ENCODE assay signal across 8 mouse cellular contexts in genomic region chr1:40465477-40466430, GRCm38 (mm10). TPM values are rescaled to one million over a fixed set of nuclear protein-coding genes. Genes with fewer than 3 reads are reported as not detected.
DNase-seq lines count a peak whose midpoint lies in the region; ATAC-seq and TF ChIP-seq lines count a peak whose summit lies in the region.

Gene Il18r1, plus strand, starts transcription at chr1:40465552.

- TF ChIP-seq CTCF in midbrain, postnatal 0 days (IDR thresholded peaks at IDR 0.05): 0 out of 2 replicates have a peak, but pooled peaks have one; percentile 7
- peak; percentile 70 for TF ChIP-seq CTCF in intestine, postnatal 0 days (IDR thresholded peaks at IDR 0.05; ENCODE audit: low read depth)
- TF ChIP-seq CTCF in lung, postnatal 0 days (IDR thresholded peaks at IDR 0.05): peak; percentile 76

- no peak within 1 kb of the TSS for H3K4me3 ChIP-seq in midbrain, postnatal 0 days (ENCODE audit: low read depth, low read length)
- H3K4me3 ChIP-seq in midbrain, embryonic 11.5 days (ENCODE audit: low read depth, low read length): no peak within 1 kb of the TSS
- peak within 1 kb of the TSS; percentile 13 for H3K4me3 ChIP-seq in intestine, postnatal 0 days (ENCODE audit: low read depth, low read length)
- H3K4me3 ChIP-seq in lung, postnatal 0 days (ENCODE audit: low read depth, low read length): peak within 1 kb of the TSS; percentile 41
- peak within 1 kb of the TSS; percentile 34 for H3K4me3 ChIP-seq in stomach, embryonic 16.5 days (replicated peaks; ENCODE audit: low read length)

- no peaks in the 10 kb centered on the region for H3K9me3 ChIP-seq in midbrain, postnatal 0 days (ENCODE audit: low read length)
- no peaks in the 10 kb centered on the region for H3K9me3 ChIP-seq in midbrain, embryonic 11.5 days (ENCODE audit: control insufficient read depth, low read length)
- H3K9me3 ChIP-seq in intestine, postnatal 0 days (ENCODE audit: control insufficient read depth): no peaks in the 10 kb centered on the region
- H3K9me3 ChIP-seq in lung, postnatal 0 days (ENCODE audit: low read length): no peaks in the 10 kb centered on the region
- H3K9me3 ChIP-seq in stomach, embryonic 16.5 days (replicated peaks; ENCODE audit: control insufficient read depth, low read length): no peaks in the 10 kb centered on the region

- DNase-seq in midbrain, postnatal 0 days (ENCODE audit: low spot score): no peak
- no peak for DNase-seq in midbrain, embryonic 11.5 days (ENCODE audit: low spot score, missing footprints)
- peak; percentile 84 for DNase-seq in lung, postnatal 0 days (ENCODE audit: low spot score)
- no peak for DNase-seq in gastrocnemius, adult 8-10 months (ENCODE audit: low spot score in 2 of 2)
- no peak for DNase-seq in right cerebral cortex, postnatal 14 days
- DNase-seq in cerebellum, adult 9-10 months: no peak

- no peaks in the 10 kb centered on the region for H3K27me3 ChIP-seq in midbrain, postnatal 0 days (ENCODE audit: insufficient read depth, low read length)
- H3K27me3 ChIP-seq in midbrain, embryonic 11.5 days (ENCODE audit: control insufficient read depth, insufficient read depth, low read length): no peaks in the 10 kb centered on the region
- no peaks in the 10 kb centered on the region for H3K27me3 ChIP-seq in intestine, postnatal 0 days (replicated peaks; ENCODE audit: control insufficient read depth, insufficient read depth, low read length)
- H3K27me3 ChIP-seq in lung, postnatal 0 days (replicated peaks; ENCODE audit: insufficient read depth, low read length): no peaks in the 10 kb centered on the region
- no peaks in the 10 kb centered on the region for H3K27me3 ChIP-seq in stomach, embryonic 16.5 days (ENCODE audit: control insufficient read depth, insufficient read depth, low read length)

- WGBS in midbrain, postnatal 0 days: 47% methylated on average over 20 of the region's 20 CpGs
- 42% methylated on average over 20 of the region's 20 CpGs for WGBS in midbrain, embryonic 11.5 days
- WGBS in intestine, postnatal 0 days: 29% methylated on average over 20 of the region's 20 CpGs
- 26% methylated on average over 20 of the region's 20 CpGs for WGBS in lung, postnatal 0 days
- 38% methylated on average over 20 of the region's 20 CpGs for WGBS in stomach, embryonic 16.5 days

- H3K36me3 ChIP-seq in midbrain, postnatal 0 days (ENCODE audit: insufficient read depth, low read length): no peaks in the 10 kb centered on the region
- H3K36me3 ChIP-seq in midbrain, embryonic 11.5 days (ENCODE audit: control insufficient read depth, insufficient read depth, low read length): no peaks in the 10 kb centered on the region
- no peaks in the 10 kb centered on the region for H3K36me3 ChIP-seq in intestine, postnatal 0 days (ENCODE audit: control insufficient read depth, insufficient read depth)
- H3K36me3 ChIP-seq in lung, postnatal 0 days (ENCODE audit: insufficient read depth, low read length): no peaks in the 10 kb centered on the region
- no peaks in the 10 kb centered on the region for H3K36me3 ChIP-seq in stomach, embryonic 16.5 days (ENCODE audit: control insufficient read depth, insufficient read depth, low read length)

- no peak within 1 kb of the TSS for H3K4me2 ChIP-seq in midbrain, postnatal 0 days (ENCODE audit: low read depth, low read length, poor library complexity, severe bottlenecking)
- no peak within 1 kb of the TSS for H3K4me2 ChIP-seq in midbrain, embryonic 11.5 days
- peak within 1 kb of the TSS; percentile 54 for H3K4me2 ChIP-seq in intestine, postnatal 0 days (replicated peaks; ENCODE audit: low read depth)
- H3K4me2 ChIP-seq in lung, postnatal 0 days (replicated peaks; ENCODE audit: low read depth, low read length): peak within 1 kb of the TSS; percentile 48
- peak within 1 kb of the TSS; percentile 37 for H3K4me2 ChIP-seq in stomach, embryonic 16.5 days (ENCODE audit: low read depth, low read length)

- H3K27ac ChIP-seq in midbrain, postnatal 0 days (ENCODE audit: low read depth, low read length): no peak within 1 kb of the TSS
- H3K27ac ChIP-seq in midbrain, embryonic 11.5 days (ENCODE audit: low read depth, low read length): no peak within 1 kb of the TSS
- no peak within 1 kb of the TSS for H3K27ac ChIP-seq in intestine, postnatal 0 days (ENCODE audit: low read depth, low read length)
- peak within 1 kb of the TSS; percentile 84 for H3K27ac ChIP-seq in lung, postnatal 0 days (ENCODE audit: low read length)
- H3K27ac ChIP-seq in stomach, embryonic 16.5 days (ENCODE audit: low read length): no peak within 1 kb of the TSS

- H3K9ac ChIP-seq in midbrain, postnatal 0 days (replicated peaks; ENCODE audit: low read length, poor library complexity, severe bottlenecking): no peak within 1 kb of the TSS
- H3K9ac ChIP-seq in midbrain, embryonic 11.5 days (ENCODE audit: low read length): no peak within 1 kb of the TSS
- H3K9ac ChIP-seq in intestine, postnatal 0 days (ENCODE audit: low read depth, low read length): no peak within 1 kb of the TSS
- peak within 1 kb of the TSS; percentile 19; the same call in 1 of the 2 replicates for H3K9ac ChIP-seq in lung, postnatal 0 days (replicated peaks; ENCODE audit: low read depth)
- peak within 1 kb of the TSS; percentile 46; the same call in 1 of the 2 replicates for H3K9ac ChIP-seq in stomach, embryonic 16.5 days (ENCODE audit: low read length)

- no peak for ATAC-seq in midbrain, postnatal 0 days (ENCODE audit: low FRiP score)
- ATAC-seq in midbrain, embryonic 11.5 days (ENCODE audit: low FRiP score): no peak
- ATAC-seq in intestine, postnatal 0 days: no peak; the same call in 1 of the 2 replicates
- ATAC-seq in lung, postnatal 0 days: peak; percentile 92
- peak; percentile 74; the same call in 1 of the 2 replicates for ATAC-seq in stomach, embryonic 16.5 days (ENCODE audit: insufficient read depth, low FRiP score)

- H3K4me1 ChIP-seq in midbrain, postnatal 0 days (ENCODE audit: insufficient read depth, low read length): no peaks in the 10 kb centered on the region
- no peaks in the 10 kb centered on the region for H3K4me1 ChIP-seq in midbrain, embryonic 11.5 days (ENCODE audit: control insufficient read depth, insufficient read depth, low read length)
- H3K4me1 ChIP-seq in intestine, postnatal 0 days (replicated peaks; ENCODE audit: control insufficient read depth, insufficient read depth, low read length): no peaks in the 10 kb centered on the region
- no peaks in the 10 kb centered on the region for H3K4me1 ChIP-seq in lung, postnatal 0 days (ENCODE audit: insufficient read depth, low read depth, low read length)
- H3K4me1 ChIP-seq in stomach, embryonic 16.5 days (ENCODE audit: control insufficient read depth, insufficient read depth, low read length): no peaks in the 10 kb centered on the region

- TF ChIP-seq EP300 in lung, postnatal 0 days (IDR thresholded peaks at IDR 0.05): no peak

RNA-seq across cellular contexts. Expression of gene Il18r1, which starts in this region (rescaled TPM):
- not detected in 2 replicates for total RNA-seq in midbrain, postnatal 0 days (2014; rRNA removed)
- 0.05 TPM in 1 of 2 replicates, not detected in the other for polyA plus RNA-seq in midbrain, postnatal 0 days (2015; fragmentation: Nextera tagmentation; extraction: Ambion mirVana)
- polyA plus RNA-seq in midbrain, embryonic 11.5 days (2014; fragmentation: Nextera tagmentation; extraction: Ambion mirVana): 0.04 TPM in 1 of 2 replicates, not detected in the other
- 4.4 and 6.4 TPM in 2 replicates for polyA plus RNA-seq in intestine, postnatal 0 days (2015; fragmentation: Nextera tagmentation; extraction: Ambion mirVana)
- 38.2 and 39.5 TPM in 2 replicates for polyA plus RNA-seq in lung, postnatal 0 days (2015; fragmentation: Nextera tagmentation; extraction: Ambion mirVana)
- polyA plus RNA-seq in stomach, embryonic 16.5 days (2015; fragmentation: Nextera tagmentation; extraction: Ambion mirVana): 1.6 and 2.0 TPM in 2 replicates
- total RNA-seq in gastrocnemius, adult 8-10 months (2022): under 1 TPM in 2 of 4 experiments, not detected in 2; 0.13 to 0.19 TPM

Comparison
In these comparisons a context has a peak if more than half of its experiments do, and no peak if none do; other contexts are left out.
1. ATAC-seq: peak in lung, postnatal 0 days (single experiment) and stomach, embryonic 16.5 days (single experiment); none in midbrain, postnatal 0 days (single experiment), midbrain, embryonic 11.5 days (single experiment) and intestine, postnatal 0 days (single experiment).
2. H3K4me2 ChIP-seq: peak in intestine, postnatal 0 days (single experiment), lung, postnatal 0 days (single experiment) and stomach, embryonic 16.5 days (single experiment); none in midbrain, postnatal 0 days (single experiment) and midbrain, embryonic 11.5 days (single experiment).
3. H3K4me3 ChIP-seq: peak in intestine, postnatal 0 days (single experiment), lung, postnatal 0 days (single experiment) and stomach, embryonic 16.5 days (single experiment); none in midbrain, postnatal 0 days (single experiment) and midbrain, embryonic 11.5 days (single experiment).
4. H3K9ac ChIP-seq: peak in lung, postnatal 0 days (single experiment) and stomach, embryonic 16.5 days (single experiment); none in midbrain, postnatal 0 days (single experiment), midbrain, embryonic 11.5 days (single experiment) and intestine, postnatal 0 days (single experiment).
5. CTCF ChIP-seq: peak in every context shown above with its lines; median percentile 76 in lung, postnatal 0 days; 70 in intestine, postnatal 0 days; 7 in midbrain, postnatal 0 days.